In genomic region chr10:57437898-57438297, GRCm38 (mm10) we compare ENCODE assay signal across 15 mouse cellular contexts. TPM values are rescaled to one million over a fixed set of nuclear protein-coding genes. Genes with fewer than 3 reads are reported as not detected.
A peak's percentile ranks its signal among the peaks of the same experiment; 100 is the strongest.
DNase-seq lines count a peak whose midpoint lies in the region; ATAC-seq and TF ChIP-seq lines count a peak whose summit lies in the region.
"Had no signal": no experiment of that assay in that cellular context is flagged by ENCODE, and none has a peak within 500 bp of the region (broad histone marks: within the 10 kb centered on the region; RNA-seq: fewer than 3 reads in every experiment).

No protein-coding gene starts in this region.

- no peak overlapping the region for H3K27ac ChIP-seq in embryonic facial prominence, embryonic 12.5 days
- no peak overlapping the region for H3K27ac ChIP-seq in embryonic facial prominence, embryonic 10.5 days (replicated peaks)
- no peak overlapping the region for H3K27ac ChIP-seq in kidney, embryonic 16.5 days (ENCODE audit: low read length)
- no peak overlapping the region for H3K27ac ChIP-seq in kidney, adult 2 months (ENCODE audit: insufficient read depth, low read depth, low read length)
- H3K27ac ChIP-seq in neural tube, embryonic 15.5 days (replicated peaks) = no peak overlapping the region
- H3K27ac ChIP-seq: layer of hippocampus, adult 2 months; macrophage had no signal

- H3K36me3 ChIP-seq in embryonic facial prominence, embryonic 12.5 days = no peaks in the 10 kb centered on the region
- H3K36me3 ChIP-seq in embryonic facial prominence, embryonic 10.5 days (replicated peaks) = no peaks in the 10 kb centered on the region
- H3K36me3 ChIP-seq in kidney, embryonic 16.5 days (ENCODE audit: insufficient read depth, low read length) = no peaks in the 10 kb centered on the region
- no peaks in the 10 kb centered on the region for H3K36me3 ChIP-seq in kidney, adult 2 months (ENCODE audit: control insufficient read depth, insufficient read depth, low read length)
- H3K36me3 ChIP-seq in neural tube, embryonic 15.5 days = no peaks in the 10 kb centered on the region

- H3K4me3 ChIP-seq in embryonic facial prominence, embryonic 12.5 days = no peak overlapping the region
- no peak overlapping the region for H3K4me3 ChIP-seq in embryonic facial prominence, embryonic 10.5 days
- no peak overlapping the region for H3K4me3 ChIP-seq in kidney, embryonic 16.5 days (ENCODE audit: low read length)
- no peak overlapping the region for H3K4me3 ChIP-seq in kidney, adult 2 months (ENCODE audit: insufficient read depth, low read depth, low read length)
- no peak overlapping the region for H3K4me3 ChIP-seq in neural tube, embryonic 15.5 days (replicated peaks)
- H3K4me3 ChIP-seq: layer of hippocampus, adult 2 months had no signal

- no peaks in the 10 kb centered on the region for H3K9me3 ChIP-seq in embryonic facial prominence, embryonic 12.5 days
- H3K9me3 ChIP-seq in embryonic facial prominence, embryonic 10.5 days = peaks cover 2% of the 10 kb centered on the region
- no peaks in the 10 kb centered on the region for H3K9me3 ChIP-seq in kidney, embryonic 16.5 days (ENCODE audit: low read length)
- no peaks in the 10 kb centered on the region for H3K9me3 ChIP-seq in neural tube, embryonic 15.5 days (replicated peaks)

- no peaks in the 10 kb centered on the region for H3K4me1 ChIP-seq in embryonic facial prominence, embryonic 12.5 days
- H3K4me1 ChIP-seq in embryonic facial prominence, embryonic 10.5 days = no peaks in the 10 kb centered on the region
- H3K4me1 ChIP-seq in kidney, embryonic 16.5 days (ENCODE audit: insufficient read depth, low read length) = no peaks in the 10 kb centered on the region
- H3K4me1 ChIP-seq in kidney, adult 2 months (ENCODE audit: control insufficient read depth, insufficient read depth, low read length) = no peaks in the 10 kb centered on the region
- no peaks in the 10 kb centered on the region for H3K4me1 ChIP-seq in neural tube, embryonic 15.5 days

- peak; percentile 53; the same call in 1 of the 2 replicates for ATAC-seq in embryonic facial prominence, embryonic 12.5 days (ENCODE audit: insufficient number of reproducible peaks, insufficient read depth, low FRiP score, low TSS enrichment)
- ATAC-seq in kidney, embryonic 16.5 days (ENCODE audit: low FRiP score, low TSS enrichment) = peak; percentile 47; the same call in 1 of the 2 replicates
- ATAC-seq in neural tube, embryonic 15.5 days (ENCODE audit: low FRiP score) = peak; percentile 32; the same call in 1 of the 2 replicates

- no peak for TF ChIP-seq POLR2A in kidney, adult 2 months (IDR thresholded peaks at IDR 0.05; ENCODE audit: low read depth, low read length)

- no peak overlapping the region for H3K4me2 ChIP-seq in embryonic facial prominence, embryonic 12.5 days (replicated peaks)
- H3K4me2 ChIP-seq in kidney, embryonic 16.5 days (replicated peaks; ENCODE audit: low read depth, low read length) = no peak overlapping the region
- no peak overlapping the region for H3K4me2 ChIP-seq in neural tube, embryonic 15.5 days

- H3K27me3 ChIP-seq in embryonic facial prominence, embryonic 12.5 days = no peaks in the 10 kb centered on the region
- H3K27me3 ChIP-seq in embryonic facial prominence, embryonic 10.5 days (replicated peaks; ENCODE audit: low read depth, poor library complexity, severe bottlenecking) = no peaks in the 10 kb centered on the region
- H3K27me3 ChIP-seq in kidney, embryonic 16.5 days (ENCODE audit: insufficient read depth, low read length) = no peaks in the 10 kb centered on the region
- peaks cover 1% of the 10 kb centered on the region; the same call in 1 of the 2 replicates for H3K27me3 ChIP-seq in kidney, adult 2 months (replicated peaks; ENCODE audit: control insufficient read depth, insufficient read depth, low read length)
- H3K27me3 ChIP-seq in neural tube, embryonic 15.5 days (replicated peaks) = no peaks in the 10 kb centered on the region

- DNase-seq in embryonic facial prominence, embryonic 10.5 days (ENCODE audit: low spot score) = no peak
- DNase-seq in kidney, adult 2 months = no peak
- DNase-seq in thymus, postnatal 10 days (ENCODE audit: low spot score in 2 of 2) = peak; percentile 3 to 23
- DNase-seq in thymus, postnatal 0 days (ENCODE audit: low spot score) = no peak
- no peak for DNase-seq in thymus, postnatal 36 days
- DNase-seq: adrenal gland, postnatal 25 days; cerebellum, adult 11-12 months; left cerebral cortex, postnatal 4 days; right cerebral cortex, postnatal 14 days; thymus, postnatal 14 days had no signal

- H3K9ac ChIP-seq in embryonic facial prominence, embryonic 12.5 days = no peak overlapping the region
- no peak overlapping the region for H3K9ac ChIP-seq in kidney, embryonic 16.5 days (replicated peaks; ENCODE audit: low read length)
- H3K9ac ChIP-seq in neural tube, embryonic 15.5 days (replicated peaks) = no peak overlapping the region

- no peak for TF ChIP-seq CTCF in kidney, adult 2 months (conservative IDR thresholded peaks at IDR 0.05; ENCODE audit: insufficient read depth, insufficient read length, low read depth, low read length)

- 76% methylated on average over 2 of the region's 2 CpGs for WGBS in embryonic facial prominence, embryonic 12.5 days
- 83% methylated on average over 2 of the region's 2 CpGs for WGBS in embryonic facial prominence, embryonic 10.5 days
- WGBS in kidney, embryonic 16.5 days = 87% methylated on average over 2 of the region's 2 CpGs
- 79% methylated on average over 2 of the region's 2 CpGs for WGBS in kidney, adult 2 months
- WGBS in neural tube, embryonic 15.5 days = 93% methylated on average over 2 of the region's 2 CpGs

RNA-seq across cellular contexts. Expression of gene Hsf2, which starts 48.3 kb away (rescaled TPM):
- polyA plus RNA-seq in embryonic facial prominence, embryonic 12.5 days (2016; fragmentation: Nextera tagmentation; extraction: Ambion mirVana) = 45.1 and 48.8 TPM in 2 replicates
- polyA plus RNA-seq in embryonic facial prominence, embryonic 10.5 days (2016; fragmentation: Nextera tagmentation; extraction: Ambion mirVana) = 56.4 and 58.5 TPM in 2 replicates
- polyA plus RNA-seq in kidney, embryonic 16.5 days (2015; fragmentation: Nextera tagmentation; extraction: Ambion mirVana) = 22.5 and 27.6 TPM in 2 replicates
- polyA plus RNA-seq in kidney, adult 2 months (2012; rRNA removed) = 4.5 and 4.9 TPM in 2 replicates
- 21.8 and 23.6 TPM in 2 replicates for polyA plus RNA-seq in thymus, postnatal 0 days (2015; fragmentation: Nextera tagmentation; extraction: Ambion mirVana)
- 38.0 and 44.0 TPM in 2 replicates for polyA plus RNA-seq in neural tube, embryonic 15.5 days (2015; fragmentation: Nextera tagmentation; extraction: Ambion mirVana)

Comparison
In these comparisons a context has a peak if more than half of its experiments do, and no peak if none do; other contexts are left out.
1. DNase-seq: peak in thymus, postnatal 10 days (2 of 2); none in embryonic facial prominence, embryonic 10.5 days (single experiment), kidney, adult 2 months (single experiment), thymus, postnatal 0 days (single experiment) and thymus, postnatal 36 days (0 of 2).
2. Peak in every context shown above with its lines, with median percentiles within 50 percentile points of each other: ATAC-seq.